Mouse (Mus musculus): ENCODE measurements around the gene Tia1. TPM values are rescaled to one million over a fixed set of nuclear protein-coding genes. Genes with fewer than 3 reads are reported as not detected.

Tia1 gene
- total and polyA plus RNA-seq, 2 experiments from 2014 or later: 148 to 190 TPM

- Histone ChIP-seq H3K36me3 (ENCODE audit: insufficient read depth, low read length) (no peaks in the 10 kb centered on the region), H3K4me1 (ENCODE audit: insufficient read depth, low read length) (peaks cover 10% of the 10 kb centered on the region; the same call in 1 of the 2 replicates), H3K9me3 (ENCODE audit: low read length) (no peaks in the 10 kb centered on the region), H3K27me3 (ENCODE audit: insufficient read depth, low read length) (no peaks in the 10 kb centered on the region), H3K27ac (peak within 1 kb of the TSS; percentile 90), H3K4me2 (ENCODE audit: low read depth, low read length) (peak within 1 kb of the TSS; percentile 97), H3K4me3 (ENCODE audit: low read length) (peak within 1 kb of the TSS; percentile 67), H3K9ac (replicated peaks; ENCODE audit: low read length) (peak within 1 kb of the TSS; percentile 77)
- peak; percentile 99 for DNase-seq (ENCODE audit: low spot score)
- 1% methylated on average over 60 of the region's 76 CpGs for WGBS
- TF ChIP-seq CTCF (IDR thresholded peaks at IDR 0.05; ENCODE audit: low read depth): peak; percentile 95
- ATAC-seq: peak; percentile 95
These were observed 38.5 kb upstream of the Tia1 start, which contains the start of gene Fam136a for GRCm38 (mm10) chr6:86365371-86366124. Gene Fam136a (plus strand): TSS chr6:86365646.

GRCm38 (mm10) chr6:86366125-86366852, 37.7 kb upstream of the Tia1 start:
- 28% methylated on average over 25 of the region's 25 CpGs for WGBS
- DNase-seq (ENCODE audit: low spot score) (peak; percentile 66), ATAC-seq (no peak)
- H3K4me2 ChIP-seq (ENCODE audit: low read depth, low read length): peak overlapping the region; percentile 97
- H3K27me3 ChIP-seq (ENCODE audit: insufficient read depth, low read length): no peaks in the 10 kb centered on the region
- peak overlapping the region; percentile 67 for H3K4me3 ChIP-seq (ENCODE audit: low read length)
- H3K9me3 ChIP-seq (ENCODE audit: low read length): no peaks in the 10 kb centered on the region
- H3K27ac ChIP-seq: peak overlapping the region; percentile 90
- TF ChIP-seq CTCF (IDR thresholded peaks at IDR 0.05; ENCODE audit: low read depth): no peak
- peak overlapping the region; percentile 77 for H3K9ac ChIP-seq (replicated peaks; ENCODE audit: low read length)
- H3K4me1 ChIP-seq (ENCODE audit: insufficient read depth, low read length): peaks cover 13% of the 10 kb centered on the region; the same call in 1 of the 2 replicates
- H3K36me3 ChIP-seq (ENCODE audit: insufficient read depth, low read length): no peaks in the 10 kb centered on the region

GRCm38 (mm10) chr6:86366853-86367249, 37.2 kb upstream of the Tia1 start:
- no peaks in the 10 kb centered on the region for H3K9me3 ChIP-seq (ENCODE audit: low read length)
- H3K36me3 ChIP-seq (ENCODE audit: insufficient read depth, low read length): no peaks in the 10 kb centered on the region
- peaks cover 13% of the 10 kb centered on the region; the same call in 1 of the 2 replicates for H3K4me1 ChIP-seq (ENCODE audit: insufficient read depth, low read length)
- ATAC-seq (no peak), DNase-seq (ENCODE audit: low spot score) (no peak)
- no peak overlapping the region for H3K9ac ChIP-seq (replicated peaks; ENCODE audit: low read length)
- WGBS: 55% methylated on average over 2 of the region's 2 CpGs
- H3K27ac ChIP-seq: peak overlapping the region; percentile 90
- peak overlapping the region; percentile 97 for H3K4me2 ChIP-seq (ENCODE audit: low read depth, low read length)
- TF ChIP-seq CTCF (IDR thresholded peaks at IDR 0.05; ENCODE audit: low read depth): no peak
- H3K4me3 ChIP-seq (ENCODE audit: low read length): 0 out of 2 replicates have a peak overlapping the region, but pooled peaks have one; percentile 67
- H3K27me3 ChIP-seq (ENCODE audit: insufficient read depth, low read length): no peaks in the 10 kb centered on the region

GRCm38 (mm10) chr6:86368479-86368878, 35.5 kb upstream of the Tia1 start:
- Histone ChIP-seq H3K4me3 (ENCODE audit: low read length) (no peak overlapping the region), H3K9me3 (ENCODE audit: low read length) (no peaks in the 10 kb centered on the region), H3K36me3 (ENCODE audit: insufficient read depth, low read length) (no peaks in the 10 kb centered on the region), H3K4me1 (ENCODE audit: insufficient read depth, low read length) (peaks cover 20% of the 10 kb centered on the region; the same call in 1 of the 2 replicates), H3K27ac (no peak overlapping the region), H3K27me3 (ENCODE audit: insufficient read depth, low read length) (no peaks in the 10 kb centered on the region), H3K9ac (replicated peaks; ENCODE audit: low read length) (no peak overlapping the region), H3K4me2 (ENCODE audit: low read depth, low read length) (no peak overlapping the region)
- WGBS: 73% methylated on average over 5 of the region's 5 CpGs
- no peak for DNase-seq (ENCODE audit: low spot score)
- TF ChIP-seq CTCF (IDR thresholded peaks at IDR 0.05; ENCODE audit: low read depth): no peak
- no peak for ATAC-seq

- ATAC-seq (no peak), DNase-seq (ENCODE audit: low spot score) (no peak)
- 56% methylated on average over 3 of the region's 3 CpGs for WGBS
- H3K4me1 ChIP-seq (ENCODE audit: insufficient read depth, low read length): peaks cover 20% of the 10 kb centered on the region; the same call in 1 of the 2 replicates
- H3K27ac ChIP-seq: peak overlapping the region; percentile 83
- TF ChIP-seq CTCF (IDR thresholded peaks at IDR 0.05; ENCODE audit: low read depth): peak; percentile 30
- no peaks in the 10 kb centered on the region for H3K36me3 ChIP-seq (ENCODE audit: insufficient read depth, low read length)
- H3K27me3 ChIP-seq (ENCODE audit: insufficient read depth, low read length): no peaks in the 10 kb centered on the region
- H3K9ac ChIP-seq (replicated peaks; ENCODE audit: low read length): peak overlapping the region; percentile 80
- H3K9me3 ChIP-seq (ENCODE audit: low read length): no peaks in the 10 kb centered on the region
- no peak overlapping the region for H3K4me3 ChIP-seq (ENCODE audit: low read length)
- H3K4me2 ChIP-seq (ENCODE audit: low read depth, low read length): peak overlapping the region; percentile 87
These were observed 33.8 kb upstream of the Tia1 start for GRCm38 (mm10) chr6:86370093-86370713.

- ATAC-seq (no peak), DNase-seq (ENCODE audit: low spot score) (peak; percentile 9)
- H3K9ac ChIP-seq (replicated peaks; ENCODE audit: low read length): peak within 1 kb of the TSS; percentile 80
- peak within 1 kb of the TSS; percentile 87 for H3K4me2 ChIP-seq (ENCODE audit: low read depth, low read length)
- H3K9me3 ChIP-seq (ENCODE audit: low read length): no peaks in the 10 kb centered on the region
- no peaks in the 10 kb centered on the region for H3K36me3 ChIP-seq (ENCODE audit: insufficient read depth, low read length)
- H3K4me3 ChIP-seq (ENCODE audit: low read length): peak within 1 kb of the TSS; percentile 83
- H3K4me1 ChIP-seq (ENCODE audit: insufficient read depth, low read length): peaks cover 20% of the 10 kb centered on the region; the same call in 1 of the 2 replicates
- no peak for TF ChIP-seq CTCF (IDR thresholded peaks at IDR 0.05; ENCODE audit: low read depth)
- no peaks in the 10 kb centered on the region for H3K27me3 ChIP-seq (ENCODE audit: insufficient read depth, low read length)
- H3K27ac ChIP-seq: peak within 1 kb of the TSS; percentile 83
- whole genome bisulfite sequencing: 12% methylated on average over 15 of the region's 15 CpGs
These were observed 33.2 kb upstream of the Tia1 start, which contains the start of gene Snrpg for GRCm38 (mm10) chr6:86370764-86371339. Gene Snrpg (plus strand): TSS chr6:86371304.

All from hindbrain, postnatal 0 days (tissue).